Mouse (Mus musculus) C2C12 (cell line): ENCODE measurements around the gene Gm28048. TPM values are rescaled to one million over a fixed set of nuclear protein-coding genes. Genes with fewer than 3 reads are reported as not detected.

Experiments used
- H3K27me3 ChIP-seq: one replicate; pipeline ENCODE4 v1.6.1; 2011; ENCODE audit not compliant: control insufficient read depth, insufficient read depth, insufficient read length
- H3K36me3 ChIP-seq: one replicate; pipeline ENCODE4 v1.6.1; 2011; ENCODE audit not compliant: control insufficient read depth, insufficient read depth
- H3K4me3 ChIP-seq: one replicate; pipeline ENCODE4 v1.5.1; 2011; ENCODE audit warnings: mild to moderate bottlenecking, control low read depth; ENCODE audit not compliant: poor library complexity, insufficient read depth, severe bottlenecking
- H3K79me2 ChIP-seq: one replicate; pipeline ENCODE4 v1.6.1; 2011; ENCODE audit not compliant: control insufficient read depth, insufficient read depth
- H3K79me3 ChIP-seq: one replicate; pipeline ENCODE4 v1.6.1; 2011; ENCODE audit warnings: low read depth, control low read depth
- H3ac ChIP-seq: one replicate; pipeline ENCODE3; 2011; ENCODE audit warnings: low read depth; ENCODE audit not compliant: control insufficient read depth, insufficient read length
- CEBPB ChIP-seq: IDR thresholded peaks from one replicate; pipeline ENCODE4 v1.6.1; 2011; ENCODE audit warnings: low read depth, mild to moderate bottlenecking, control low read depth, moderate library complexity
- CTCF ChIP-seq: IDR thresholded peaks from one replicate; pipeline ENCODE4 v1.5.1; 2011; ENCODE audit not compliant: control insufficient read depth, insufficient read depth, insufficient read length
- FOSL1 ChIP-seq: IDR thresholded peaks from one replicate; pipeline ENCODE4 v1.8.0; 2011; ENCODE audit warnings: mild to moderate bottlenecking, low read length; ENCODE audit not compliant: poor library complexity, insufficient read depth, severe bottlenecking
- MAX ChIP-seq: IDR thresholded peaks from one replicate; pipeline ENCODE4 v1.6.1; 2011; ENCODE audit warnings: mild to moderate bottlenecking, control low read depth
- MYOD1 ChIP-seq: IDR thresholded peaks from one replicate; pipeline ENCODE4 v1.6.1; 2011; ENCODE audit warnings: low read depth; ENCODE audit not compliant: control insufficient read depth, insufficient read length
- MYOG ChIP-seq: IDR thresholded peaks from one replicate; pipeline ENCODE4 v1.6.1; 2011; ENCODE audit not compliant: control insufficient read depth, insufficient read length; ENCODE audit errors: extremely low read depth
- USF1 ChIP-seq: IDR thresholded peaks from one replicate; pipeline ENCODE4 v1.6.1; 2011; ENCODE audit warnings: low read depth, mild to moderate bottlenecking, control low read depth, moderate library complexity
- polyA plus RNA-seq: library from polyadenylated mRNA; unstranded; fragments of >200 nt; fragmentation: generic; extraction: Trizol; gene quantifications from one replicate; pipeline ENCODE4 v1.2.1, GENCODE M21; 2012; ENCODE audit warnings: missing spikeins

The Gm28048 gene
- polyA plus RNA-seq, 1 experiment = 1.4 TPM

- H3K79me2 ChIP-seq = peaks cover 82% of the 10 kb centered on the region
- H3K79me3 ChIP-seq = peaks cover 64% of the 10 kb centered on the region
- H3K4me3 ChIP-seq = no peak overlapping the region
- H3K27me3 ChIP-seq = no peaks in the 10 kb centered on the region
- TF ChIP-seq USF1 (no peak), CTCF (no peak), FOSL1 (no peak), MAX (no peak), MYOD1 (no peak), CEBPB (no peak)
- H3ac ChIP-seq = no peak overlapping the region
- H3K36me3 ChIP-seq = peaks cover 90% of the 10 kb centered on the region
These were observed 13.6 kb upstream of the Gm28048 start for GRCm38 (mm10) chr11:22995461-22995860.

GRCm38 (mm10) chr11:22994271-22994670 lies 12.4 kb upstream of the Gm28048 start:
- H3K79me3 ChIP-seq = peaks cover 58% of the 10 kb centered on the region
- peaks cover 78% of the 10 kb centered on the region for H3K36me3 ChIP-seq
- H3ac ChIP-seq = no peak overlapping the region
- no peak for TF ChIP-seq MAX
- no peak for TF ChIP-seq MYOD1
- TF ChIP-seq USF1 = no peak
- no peak for TF ChIP-seq CEBPB
- TF ChIP-seq FOSL1 = no peak
- TF ChIP-seq MYOG = no peak
- no peak for TF ChIP-seq CTCF
- H3K27me3 ChIP-seq = no peaks in the 10 kb centered on the region
- no peak overlapping the region for H3K4me3 ChIP-seq
- peaks cover 83% of the 10 kb centered on the region for H3K79me2 ChIP-seq

- Histone ChIP-seq H3K27me3 (no peaks in the 10 kb centered on the region), H3K79me2 (peaks cover 60% of the 10 kb centered on the region), H3K4me3 (peak overlapping the region; percentile 88), H3K36me3 (peaks cover 49% of the 10 kb centered on the region), H3K79me3 (peaks cover 52% of the 10 kb centered on the region), H3ac (peak overlapping the region; percentile 61)
- no peak for TF ChIP-seq USF1
These were observed 9.4 kb upstream of the Gm28048 start for GRCm38 (mm10) chr11:22991218-22991835.

GRCm38 (mm10) chr11:22990393-22991126 lies 8.7 kb upstream of the Gm28048 start, which contains the start of gene Cct4:
Gene Cct4, plus strand, starts transcription at chr11:22990519.
- Histone ChIP-seq H3K79me2 (peaks cover 52% of the 10 kb centered on the region), H3K27me3 (no peaks in the 10 kb centered on the region), H3K79me3 (peaks cover 46% of the 10 kb centered on the region), H3K36me3 (peaks cover 41% of the 10 kb centered on the region), H3K4me3 (peak within 1 kb of the TSS; percentile 88), H3ac (peak within 1 kb of the TSS; percentile 88)
- no peak for TF ChIP-seq USF1
- no peak for TF ChIP-seq FOSL1
- peak; percentile 6 for TF ChIP-seq CEBPB
- TF ChIP-seq MYOD1 = no peak
- TF ChIP-seq MAX = peak; percentile 96
- TF ChIP-seq CTCF = no peak
- TF ChIP-seq MYOG = no peak

- Histone ChIP-seq H3ac (no peak overlapping the region), H3K27me3 (no peaks in the 10 kb centered on the region), H3K79me3 (peaks cover 41% of the 10 kb centered on the region), H3K36me3 (peaks cover 34% of the 10 kb centered on the region), H3K4me3 (peak overlapping the region; percentile 88), H3K79me2 (peaks cover 44% of the 10 kb centered on the region)
- TF ChIP-seq CEBPB (no peak), USF1 (no peak), CTCF (no peak), MYOG (no peak), MAX (no peak), MYOD1 (no peak), FOSL1 (no peak)
These were observed 7.9 kb upstream of the Gm28048 start for GRCm38 (mm10) chr11:22989786-22990185.

- Histone ChIP-seq H3K4me3 (no peak overlapping the region), H3K27me3 (no peaks in the 10 kb centered on the region), H3K79me3 (peaks cover 19% of the 10 kb centered on the region), H3K79me2 (peaks cover 20% of the 10 kb centered on the region), H3K36me3 (peaks cover 9% of the 10 kb centered on the region), H3ac (no peak overlapping the region)
- TF ChIP-seq USF1 (no peak), FOSL1 (no peak), CTCF (no peak), MAX (no peak), MYOD1 (no peak), CEBPB (no peak), MYOG (no peak)
These were observed 5.5 kb upstream of the Gm28048 start for GRCm38 (mm10) chr11:22987357-22987756.
